Mouse (Mus musculus) forebrain, embryonic 10.5 days (tissue): Measurements from ENCODE around the gene Mapkapk2. TPM values are rescaled to one million over a fixed set of nuclear protein-coding genes. Genes with fewer than 3 reads are reported as not detected.
A peak's percentile ranks its signal among the peaks of the same experiment; 100 is the strongest.

Experiments
- DNase-seq: peaks from one replicate; pipeline ENCODE4 v3.0.0-alpha.2; 2017; ENCODE audit warnings: low spot score; ENCODE audit errors: extremely low spot score
- H3K27ac ChIP-seq: fragments of 300-500 bp; sonication (generic); 2 replicates; pipeline ENCODE4 v1.5.1; 2016; ENCODE audit warnings: mild to moderate bottlenecking
- H3K27me3 ChIP-seq: fragments of 300-500 bp; sonication (generic); 2 replicates; pipeline ENCODE4 v1.6.1; 2016; ENCODE audit warnings: mild to moderate bottlenecking; ENCODE audit not compliant: poor library complexity, severe bottlenecking
- H3K36me3 ChIP-seq: fragments of 300-500 bp; sonication (generic); replicated peaks from 2 replicates; pipeline ENCODE4 v1.6.1; 2016; ENCODE audit warnings: mild to moderate bottlenecking, moderate library complexity
- H3K4me1 ChIP-seq: fragments of 300-500 bp; sonication (generic); 2 replicates; pipeline ENCODE4 v1.6.1; 2016
- H3K4me3 ChIP-seq: fragments of 300-500 bp; sonication (generic); 2 replicates; pipeline ENCODE4 v1.5.1; 2016; ENCODE audit warnings: mild to moderate bottlenecking, moderate library complexity
- H3K9me3 ChIP-seq: fragments of 300-500 bp; sonication (generic); 2 replicates; pipeline ENCODE4 v1.6.1; 2016; ENCODE audit warnings: mild to moderate bottlenecking, moderate library complexity
- WGBS: fragments of 180-500 bp; shearing (Covaris S2); methylation state at CpG from one replicate; pipeline ENCODE4 v1.1.7; 2016; 5-methylcytosine and 5-hydroxymethylcytosine counted together
- polyA plus RNA-seq: library from polyadenylated mRNA; unstranded; fragments of >200 nt; fragmentation: Nextera tagmentation; extraction: Ambion mirVana; gene quantifications from 2 replicates; pipeline ENCODE4 v1.2.1, GENCODE M21; 2016

The Mapkapk2 gene
- polyA plus RNA-seq, 1 experiment from 2014 or later = 41.1 TPM

GRCm38 (mm10) chr1:131053239-131053638 is 44.4 kb downstream of the Mapkapk2 start:
- peaks cover 22% of the 10 kb centered on the region for H3K4me1 ChIP-seq
- peak; percentile 67 for DNase-seq
- peak overlapping the region; percentile 63 for H3K27ac ChIP-seq
- peaks cover 58% of the 10 kb centered on the region for H3K36me3 ChIP-seq
- WGBS = 9% methylated on average over 8 of the region's 8 CpGs
- no peaks in the 10 kb centered on the region for H3K27me3 ChIP-seq
- H3K9me3 ChIP-seq = no peaks in the 10 kb centered on the region
- no peak overlapping the region for H3K4me3 ChIP-seq

- WGBS = 48% methylated on average over 7 of the region's 7 CpGs
- Histone ChIP-seq H3K4me3 (no peak overlapping the region), H3K36me3 (peaks cover 37% of the 10 kb centered on the region), H3K4me1 (peaks cover 19% of the 10 kb centered on the region), H3K27ac (no peak overlapping the region), H3K27me3 (no peaks in the 10 kb centered on the region), H3K9me3 (no peaks in the 10 kb centered on the region)
- no peak for DNase-seq
Observed at GRCm38 (mm10) chr1:131051073-131051472, 46.6 kb downstream of the Mapkapk2 start.

GRCm38 (mm10) chr1:131050617-131051016 is 47.0 kb downstream of the Mapkapk2 start:
- Histone ChIP-seq H3K27ac (no peak overlapping the region), H3K4me1 (peaks cover 19% of the 10 kb centered on the region), H3K27me3 (no peaks in the 10 kb centered on the region), H3K4me3 (no peak overlapping the region), H3K9me3 (no peaks in the 10 kb centered on the region), H3K36me3 (peaks cover 32% of the 10 kb centered on the region)
- WGBS = 80% methylated on average over 5 of the region's 5 CpGs
- DNase-seq = no peak

- DNase-seq = no peak
- Histone ChIP-seq H3K36me3 (peaks cover 26% of the 10 kb centered on the region), H3K4me1 (peaks cover 19% of the 10 kb centered on the region), H3K27ac (no peak overlapping the region), H3K9me3 (no peaks in the 10 kb centered on the region), H3K4me3 (no peak overlapping the region), H3K27me3 (no peaks in the 10 kb centered on the region)
- 90% methylated on average over 5 of the region's 5 CpGs for WGBS
Observed at GRCm38 (mm10) chr1:131050011-131050410, 47.6 kb downstream of the Mapkapk2 start.

- no peak for DNase-seq
- Histone ChIP-seq H3K27ac (no peak overlapping the region), H3K36me3 (peaks cover 20% of the 10 kb centered on the region), H3K4me3 (no peak overlapping the region), H3K9me3 (no peaks in the 10 kb centered on the region), H3K4me1 (peaks cover 19% of the 10 kb centered on the region), H3K27me3 (no peaks in the 10 kb centered on the region)
- 83% methylated on average over 5 of the region's 5 CpGs for WGBS
Observed at GRCm38 (mm10) chr1:131049361-131049806, 48.2 kb downstream of the Mapkapk2 start.

GRCm38 (mm10) chr1:131048946-131049345 is 48.7 kb downstream of the Mapkapk2 start:
- Histone ChIP-seq H3K4me1 (peaks cover 19% of the 10 kb centered on the region), H3K36me3 (peaks cover 15% of the 10 kb centered on the region), H3K27ac (no peak overlapping the region), H3K27me3 (no peaks in the 10 kb centered on the region), H3K4me3 (no peak overlapping the region), H3K9me3 (no peaks in the 10 kb centered on the region)
- WGBS = 93% methylated on average over 8 of the region's 8 CpGs
- DNase-seq = no peak

GRCm38 (mm10) chr1:131048121-131048863 is 49.3 kb downstream of the Mapkapk2 start:
- DNase-seq = no peak
- peaks cover 13% of the 10 kb centered on the region for H3K36me3 ChIP-seq
- H3K27me3 ChIP-seq = no peaks in the 10 kb centered on the region
- WGBS = 92% methylated on average over 6 of the region's 6 CpGs
- H3K27ac ChIP-seq = no peak overlapping the region
- H3K4me1 ChIP-seq = peaks cover 13% of the 10 kb centered on the region
- no peaks in the 10 kb centered on the region for H3K9me3 ChIP-seq
- H3K4me3 ChIP-seq = no peak overlapping the region

- Histone ChIP-seq H3K4me1 (peaks cover 7% of the 10 kb centered on the region), H3K9me3 (no peaks in the 10 kb centered on the region)
- 89% methylated on average over 10 of the region's 10 CpGs for WGBS
Observed at GRCm38 (mm10) chr1:131046607-131047006, 51.0 kb downstream of the Mapkapk2 start.

GRCm38 (mm10) chr1:131045723-131046355 is 51.8 kb downstream of the Mapkapk2 start:
- no peaks in the 10 kb centered on the region for H3K36me3 ChIP-seq
- no peak overlapping the region for H3K27ac ChIP-seq
- WGBS = 86% methylated on average over 2 of the region's 2 CpGs
- no peak for DNase-seq
- H3K4me1 ChIP-seq = no peaks in the 10 kb centered on the region
- H3K9me3 ChIP-seq = no peaks in the 10 kb centered on the region
- H3K4me3 ChIP-seq = no peak overlapping the region
- no peaks in the 10 kb centered on the region for H3K27me3 ChIP-seq

More at GRCm38 (mm10) chr1:131046607-131047006, 51.0 kb downstream of the Mapkapk2 start:
- no peak for DNase-seq
- Histone ChIP-seq H3K27ac (no peak overlapping the region), H3K36me3 (no peaks in the 10 kb centered on the region), H3K27me3 (no peaks in the 10 kb centered on the region), H3K4me3 (no peak overlapping the region)

GRCm38 (mm10) chr1:131043636-131044035 is 54.0 kb downstream of the Mapkapk2 start:
- DNase-seq = no peak
- H3K4me1 ChIP-seq = no peaks in the 10 kb centered on the region
- H3K4me3 ChIP-seq = no peak overlapping the region
- no peaks in the 10 kb centered on the region for H3K36me3 ChIP-seq
- 93% methylated on average over 4 of the region's 4 CpGs for WGBS
- no peaks in the 10 kb centered on the region for H3K27me3 ChIP-seq
- no peaks in the 10 kb centered on the region for H3K9me3 ChIP-seq
- H3K27ac ChIP-seq = no peak overlapping the region

- 88% methylated on average over 3 of the region's 3 CpGs for WGBS
Observed at GRCm38 (mm10) chr1:131042721-131043120, 54.9 kb downstream of the Mapkapk2 start.

GRCm38 (mm10) chr1:131042263-131042662 is 55.4 kb downstream of the Mapkapk2 start:
- Histone ChIP-seq H3K4me1 (no peaks in the 10 kb centered on the region), H3K36me3 (no peaks in the 10 kb centered on the region), H3K27me3 (no peaks in the 10 kb centered on the region), H3K9me3 (no peaks in the 10 kb centered on the region; the same call in 1 of the 2 replicates), H3K27ac (no peak overlapping the region), H3K4me3 (no peak overlapping the region)
- 57% methylated on average over 2 of the region's 2 CpGs for WGBS
- no peak for DNase-seq

More at GRCm38 (mm10) chr1:131042721-131043120, 54.9 kb downstream of the Mapkapk2 start:
- no peak overlapping the region for H3K4me3 ChIP-seq
- H3K9me3 ChIP-seq = no peaks in the 10 kb centered on the region; the same call in 1 of the 2 replicates
- H3K4me1 ChIP-seq = no peaks in the 10 kb centered on the region
- no peak overlapping the region for H3K27ac ChIP-seq
- no peaks in the 10 kb centered on the region for H3K27me3 ChIP-seq
- DNase-seq = no peak
- H3K36me3 ChIP-seq = no peaks in the 10 kb centered on the region

GRCm38 (mm10) chr1:131039479-131039878 is 58.1 kb downstream of the Mapkapk2 start:
- Histone ChIP-seq H3K27ac (no peak overlapping the region), H3K27me3 (no peaks in the 10 kb centered on the region), H3K4me3 (no peak overlapping the region), H3K4me1 (no peaks in the 10 kb centered on the region), H3K36me3 (no peaks in the 10 kb centered on the region), H3K9me3 (no peaks in the 10 kb centered on the region; the same call in 1 of the 2 replicates)
- 89% methylated on average over 5 of the region's 5 CpGs for WGBS
- no peak for DNase-seq
